Mouse (Mus musculus): ENCODE results near the gene Stx1b.

DNA sequence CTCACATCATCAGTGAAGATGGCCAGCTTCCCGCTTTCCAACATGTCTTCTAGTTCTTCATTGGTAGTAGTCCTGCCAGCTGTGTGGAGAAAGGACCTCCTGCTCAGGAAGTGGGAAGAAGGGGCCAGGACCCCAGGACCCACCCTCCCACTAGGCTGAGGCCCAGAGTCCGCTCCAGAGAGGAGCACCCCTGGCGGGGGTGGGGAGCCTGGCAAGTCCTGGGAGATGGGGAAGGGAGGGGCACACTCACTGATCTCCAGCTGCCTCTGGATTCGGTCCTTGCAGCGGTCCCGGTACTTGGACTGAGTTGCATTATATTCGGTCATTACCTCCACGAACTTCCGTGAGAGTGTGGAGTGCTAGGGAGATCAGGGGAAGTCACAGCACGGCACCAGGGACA is 13.7 kb downstream of the Stx1b start:
- no peak for TF ChIP-seq CTCF (IDR thresholded peaks at IDR 0.05; ENCODE audit: low read depth)
- no peak for TF ChIP-seq EP300 (IDR thresholded peaks at IDR 0.05; ENCODE audit: low read depth)

Data from liver, embryonic 14.5 days (tissue).